Mouse (Mus musculus): ENCODE data around the gene Qser1. TPM values are rescaled to one million over a fixed set of nuclear protein-coding genes. Genes with fewer than 3 reads are reported as not detected.
"Not testable (repeated sequence)": the region's sequence is repeated elsewhere in the genome, so short reads cannot be mapped to it uniquely, and the experiment has no call there.

Gene Qser1
- 10 to 100 TPM; 62.5 to 83.1 (median 69.3) TPM for total RNA-seq (2022)

DNA sequence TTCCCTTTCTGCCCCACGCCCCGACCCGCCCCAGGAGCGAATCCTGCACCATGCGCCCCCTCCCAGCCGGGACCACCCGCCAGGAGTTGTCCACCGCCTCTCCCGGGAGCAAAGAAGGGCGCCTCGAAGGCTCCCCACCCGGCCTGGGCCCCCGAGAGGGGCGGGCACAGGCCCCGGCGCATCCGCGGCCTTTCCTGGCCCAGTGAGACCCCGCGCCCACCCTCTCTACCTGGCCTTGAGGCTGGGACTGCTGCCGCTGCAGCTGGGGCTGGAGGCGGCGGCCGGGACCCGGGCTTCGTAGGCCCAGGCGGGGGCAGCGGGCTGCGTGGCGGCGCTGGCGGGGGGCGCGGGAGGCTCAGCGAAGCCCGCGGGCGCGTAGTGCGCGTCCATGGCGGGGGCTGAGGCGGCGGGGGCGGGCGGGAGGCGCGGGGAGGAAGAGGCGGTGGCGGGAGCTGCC, at the start of gene Qser1:
Gene Qser1, minus strand, starts transcription at position 390 of the 457 bp plus-strand sequence.
- no peak for DNase-seq (ENCODE audit: low spot score in 2 of 2)

DNA sequence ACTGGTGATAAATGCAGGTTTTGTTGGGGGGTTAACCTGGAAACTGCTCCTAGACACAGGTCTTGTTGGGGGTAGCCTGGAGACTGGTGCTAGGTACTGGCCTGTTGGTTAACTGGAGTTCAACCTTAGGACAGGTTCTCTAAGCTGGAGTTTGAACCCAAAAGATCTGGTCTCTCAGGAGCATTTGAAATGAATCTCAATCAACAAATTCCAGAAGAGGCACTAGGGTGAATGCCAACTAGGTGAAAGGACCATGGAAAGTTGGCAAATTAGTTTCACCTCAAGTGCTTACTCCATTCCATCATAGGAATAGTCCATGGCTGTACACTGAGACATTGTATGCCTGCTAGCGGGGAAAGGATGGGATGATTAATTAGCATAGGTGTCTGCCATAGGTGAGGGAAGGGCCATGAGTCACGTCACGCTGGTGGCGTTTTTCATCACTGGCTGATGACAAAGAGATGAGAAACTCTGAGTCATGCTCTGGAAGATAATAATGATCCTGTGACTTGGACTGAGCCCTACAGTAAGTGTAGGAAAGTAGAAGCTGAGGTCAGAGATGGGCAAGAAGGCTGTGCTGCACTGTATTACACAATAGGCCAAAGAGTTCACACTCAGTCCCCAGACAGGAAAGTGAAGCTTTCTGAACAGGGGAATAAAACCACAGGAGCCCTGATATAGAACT, 47.8 kb upstream of the Qser1 start:
- DNase-seq (ENCODE audit: low spot score in 2 of 2), result no peak

DNA sequence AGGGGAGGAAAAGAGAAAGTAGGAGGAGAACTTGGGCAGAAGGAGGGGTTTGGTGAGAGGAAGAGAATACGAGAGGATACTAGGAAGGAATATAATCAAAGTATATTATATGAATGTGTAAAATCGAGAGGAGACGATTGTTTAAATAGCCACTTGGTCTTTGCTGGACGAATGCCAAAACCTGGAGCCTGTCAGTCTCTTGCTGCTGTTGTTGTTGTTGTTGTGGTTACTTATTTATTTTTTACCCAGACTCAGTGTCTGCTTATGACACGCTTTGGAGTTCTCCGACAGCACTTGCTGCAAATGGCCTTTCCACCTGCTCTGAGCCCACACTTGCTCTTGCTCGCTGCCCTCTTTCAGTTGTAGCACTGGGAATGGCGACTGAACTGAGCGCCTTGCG, 43.9 kb upstream of the Qser1 start:
- no peak for DNase-seq (ENCODE audit: low spot score in 2 of 2)

DNA sequence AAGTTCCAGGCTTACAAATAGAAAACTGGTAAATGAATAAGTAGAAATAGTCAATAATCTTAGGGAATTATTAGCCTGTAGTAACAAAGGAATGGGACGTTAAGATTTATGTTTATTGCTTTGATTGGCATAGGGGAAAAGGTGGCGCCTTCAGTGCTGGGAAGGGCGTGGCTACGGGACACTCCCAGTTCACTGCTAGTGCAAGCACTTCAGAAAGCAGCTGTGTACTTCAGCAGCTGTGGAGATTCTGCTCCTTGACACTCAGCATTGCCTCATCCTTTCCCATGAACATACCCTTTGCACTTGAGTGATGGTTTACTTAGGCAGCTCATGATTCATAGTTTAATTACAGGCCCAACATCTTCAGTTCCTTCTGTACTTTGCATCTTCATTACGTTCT, 42.5 kb upstream of the Qser1 start:
- DNase-seq (ENCODE audit: low spot score in 2 of 2), result no peak

DNA sequence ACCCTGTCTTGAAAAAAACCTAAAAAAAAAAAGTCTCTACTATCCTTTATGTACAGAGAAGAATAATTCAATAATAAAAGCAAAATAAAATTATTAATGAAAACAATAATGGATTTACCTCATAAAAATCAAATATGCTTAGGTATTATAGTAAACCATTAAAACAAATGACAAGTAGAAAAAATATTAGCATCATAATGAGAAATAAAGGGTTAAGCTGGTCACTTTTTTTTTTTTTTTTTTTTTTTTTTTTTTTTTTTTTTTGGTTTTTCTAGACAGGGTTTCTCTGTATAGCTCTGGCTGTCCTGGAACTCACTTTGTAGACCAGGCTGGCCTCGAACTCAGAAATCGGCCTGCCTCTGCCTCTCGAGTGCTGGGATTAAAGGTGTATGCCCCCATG, 41.5 kb upstream of the Qser1 start:
- DNase-seq (ENCODE audit: low spot score in 2 of 2), result not testable (repeated sequence)

DNA sequence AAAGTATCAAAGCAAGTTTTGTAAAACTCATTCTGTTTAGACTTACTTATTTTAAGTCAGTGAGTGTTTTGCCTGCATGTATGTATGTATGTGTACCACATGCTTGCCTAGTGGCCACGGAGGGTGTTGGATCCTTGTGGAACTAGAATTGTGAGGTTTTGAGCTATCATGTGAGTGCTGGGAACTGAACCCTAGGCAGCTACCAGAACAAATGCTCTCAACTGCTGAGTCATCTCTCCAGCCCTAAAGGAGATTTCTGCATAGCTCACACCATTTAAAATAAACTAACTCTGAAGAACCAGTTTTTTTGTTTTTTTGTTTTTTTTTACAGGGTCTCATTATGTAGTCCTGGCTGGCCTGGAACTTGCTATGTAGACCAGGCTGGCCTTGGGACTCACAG, 39.7 kb upstream of the Qser1 start:
- no peak for DNase-seq (ENCODE audit: low spot score in 2 of 2)

DNA sequence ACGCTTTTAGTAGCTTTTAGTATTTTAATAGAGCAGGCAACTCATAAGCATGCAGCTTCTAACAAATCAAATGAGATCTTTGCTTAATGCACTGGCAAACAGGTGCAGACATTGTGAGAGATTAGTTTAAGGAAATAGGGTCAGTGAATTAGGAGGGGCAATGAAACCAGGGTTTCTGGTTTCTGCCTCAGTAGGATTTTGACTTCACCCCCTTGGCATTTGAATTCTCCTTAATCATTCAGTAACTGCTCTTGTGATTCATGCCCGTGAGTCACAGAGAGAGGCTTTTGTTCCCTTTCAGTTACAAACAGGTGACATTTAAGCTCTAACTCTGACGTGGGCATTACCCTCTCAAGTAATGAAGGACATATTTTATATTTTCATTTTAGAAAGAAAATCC, 39.2 kb upstream of the Qser1 start:
- no peak for DNase-seq (ENCODE audit: low spot score in 2 of 2)

DNA sequence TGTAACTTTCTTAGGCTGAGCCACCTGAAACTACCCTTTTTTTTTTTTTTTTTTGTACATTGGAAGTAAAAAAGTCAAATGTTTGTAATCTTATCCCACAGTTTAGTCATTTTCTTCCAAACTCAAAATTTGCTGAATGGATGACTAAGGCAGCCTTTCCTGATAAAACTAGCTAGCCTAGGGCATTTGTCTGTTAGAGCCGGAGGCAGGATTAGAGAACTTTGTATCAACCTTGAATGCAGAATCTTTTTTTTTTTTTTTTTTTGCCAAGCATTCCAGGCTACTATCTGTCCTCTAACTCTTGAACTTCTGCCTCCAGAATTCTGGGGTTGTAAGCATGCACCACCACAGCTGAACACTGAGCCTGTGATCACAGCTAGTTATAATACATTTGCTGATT, 38.3 kb upstream of the Qser1 start:
- no peak for DNase-seq (ENCODE audit: low spot score in 2 of 2)

DNA sequence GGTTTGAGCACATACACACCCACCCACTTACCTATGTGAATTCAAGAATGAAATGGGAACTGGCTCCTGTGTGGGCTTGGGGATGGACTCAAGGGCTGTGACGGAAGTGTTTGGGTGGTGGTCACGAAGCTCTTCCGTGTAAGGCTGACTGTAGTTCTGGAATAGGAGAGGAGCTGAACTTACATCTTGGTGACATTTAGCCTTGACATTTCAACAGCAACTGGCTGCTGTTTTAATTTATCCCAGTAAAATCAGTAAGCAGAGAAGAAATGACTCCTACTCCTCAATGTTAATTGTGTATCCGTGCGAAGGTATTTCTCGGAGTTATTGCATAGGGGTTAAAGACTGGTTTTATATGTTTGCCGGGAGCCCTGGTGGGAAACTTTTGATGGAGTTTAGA, 36.0 kb upstream of the Qser1 start:
- DNase-seq (ENCODE audit: low spot score in 2 of 2), result no peak

DNA sequence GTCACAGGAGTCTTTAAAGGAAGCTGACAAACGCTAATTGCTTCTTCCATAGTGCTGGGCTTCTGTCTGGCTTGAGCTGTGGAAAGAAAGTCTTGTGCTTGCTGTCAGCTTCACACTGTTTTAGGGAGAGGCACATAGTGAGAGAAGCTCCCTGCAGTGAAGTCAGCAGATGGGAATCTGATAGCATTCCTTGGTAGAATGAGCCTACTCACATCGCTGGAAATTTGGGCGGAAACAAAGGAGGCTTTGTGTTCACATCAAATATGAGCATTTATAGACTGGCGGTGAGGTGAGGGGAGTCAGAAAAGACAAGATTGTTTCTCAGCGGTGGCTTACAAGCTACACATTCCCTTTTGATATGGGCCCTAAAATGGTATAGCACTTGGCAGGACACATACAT, 35.1 kb upstream of the Qser1 start:
- no peak for DNase-seq (ENCODE audit: low spot score in 2 of 2)

DNA sequence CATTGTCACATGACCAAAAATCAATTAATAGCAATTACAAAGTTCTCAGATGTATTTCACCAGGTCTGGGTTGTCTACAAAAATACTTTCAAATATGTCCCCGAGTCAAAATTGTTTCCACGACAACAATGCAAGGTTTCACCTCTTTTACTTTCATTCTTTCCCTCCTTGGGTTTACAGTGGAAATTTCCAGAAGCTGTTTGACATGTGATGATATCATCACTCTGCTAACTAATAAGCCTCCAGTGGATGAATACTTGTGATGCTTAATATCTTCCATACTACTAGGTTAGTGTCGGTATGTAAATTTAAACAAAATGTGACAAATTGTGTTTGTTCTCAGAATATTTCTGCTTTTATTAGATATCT, 33.4 kb upstream of the Qser1 start:
- DNase-seq (ENCODE audit: low spot score in 2 of 2), result no peak

DNA sequence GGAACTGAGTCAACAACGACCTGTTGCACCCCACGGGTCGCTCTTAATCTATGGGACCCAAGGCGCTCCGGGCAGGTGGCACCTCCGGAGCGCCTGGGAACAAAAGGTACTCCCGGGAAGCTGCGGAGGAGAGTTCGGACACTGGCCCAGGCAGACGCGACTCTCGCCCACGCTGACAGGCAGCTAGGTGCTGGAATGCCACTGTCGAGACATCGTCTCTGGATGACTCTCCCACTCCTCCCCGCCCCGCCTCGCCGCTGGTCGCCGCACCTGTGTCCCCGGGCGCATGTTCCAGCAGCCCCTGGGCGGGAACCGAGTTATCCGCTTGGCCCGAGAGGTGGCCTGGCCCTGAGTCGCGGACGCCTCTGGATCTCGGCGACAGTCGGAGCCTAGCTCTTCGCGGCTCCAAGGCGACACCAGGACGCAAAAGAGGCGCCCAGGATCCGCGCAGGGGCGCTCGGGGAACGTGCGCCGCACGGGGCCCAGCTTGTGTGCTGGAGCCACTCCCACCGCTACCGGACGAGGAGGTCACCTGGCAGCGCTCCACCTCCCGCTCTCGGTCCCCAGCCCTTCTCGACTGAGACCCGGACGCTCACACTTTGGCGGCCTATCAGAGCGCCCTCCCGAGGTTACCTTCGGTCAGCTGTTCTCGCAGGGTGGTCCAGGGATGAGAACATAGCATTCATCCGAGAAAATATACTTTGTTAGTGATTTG, 32.9 kb upstream of the Qser1 start, which contains the start of gene Prrg4:
Gene Prrg4, minus strand, starts transcription at position 601 of the 715 bp plus-strand sequence.
- DNase-seq (ENCODE audit: low spot score in 2 of 2), result peak in 1 of 2 experiments; percentile 21

DNA sequence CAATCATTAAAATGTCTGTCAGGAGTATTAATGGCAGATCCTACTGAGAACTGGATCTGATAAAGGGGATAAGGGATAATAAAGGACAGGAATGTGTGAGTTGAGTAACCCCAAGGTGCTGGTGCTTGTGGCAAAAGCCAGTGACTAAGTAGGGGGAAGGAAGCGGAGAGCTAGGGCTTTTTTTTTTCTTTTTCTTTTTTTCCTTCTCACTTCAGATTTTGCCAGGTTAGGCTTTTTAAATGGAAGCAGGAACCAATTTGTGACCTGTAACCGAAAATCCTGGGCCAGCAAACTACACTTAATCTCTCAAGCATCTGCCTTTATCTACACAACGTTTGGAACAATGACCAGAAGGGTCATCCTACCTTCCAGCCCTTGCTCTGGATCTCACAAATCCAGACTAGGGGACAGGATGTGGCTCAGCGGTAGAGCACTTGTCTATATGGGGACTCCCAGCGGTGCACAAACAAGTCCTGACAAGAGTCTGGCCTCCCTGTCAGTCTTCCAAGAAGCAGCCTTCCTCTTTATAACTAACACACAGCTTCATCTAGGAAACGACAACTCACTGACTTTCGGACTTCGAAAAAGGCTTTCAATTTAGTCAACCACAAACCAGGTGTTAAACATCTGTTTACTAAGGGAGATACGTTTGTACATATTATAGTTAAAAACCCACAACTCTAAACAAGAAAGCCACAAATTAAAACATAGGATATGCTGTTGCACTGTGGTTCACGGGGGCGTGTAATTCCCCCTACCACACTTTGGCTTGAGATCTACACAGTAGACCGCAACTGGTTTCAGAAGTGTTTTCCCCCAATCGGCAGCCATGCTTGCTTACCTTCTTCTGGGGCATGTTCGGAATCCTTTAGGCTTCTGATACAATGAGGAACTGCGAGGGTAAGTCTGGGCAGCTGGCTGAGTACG, 31.9 kb upstream of the Qser1 start:
- DNase-seq (ENCODE audit: low spot score in 2 of 2), result no peak

DNA sequence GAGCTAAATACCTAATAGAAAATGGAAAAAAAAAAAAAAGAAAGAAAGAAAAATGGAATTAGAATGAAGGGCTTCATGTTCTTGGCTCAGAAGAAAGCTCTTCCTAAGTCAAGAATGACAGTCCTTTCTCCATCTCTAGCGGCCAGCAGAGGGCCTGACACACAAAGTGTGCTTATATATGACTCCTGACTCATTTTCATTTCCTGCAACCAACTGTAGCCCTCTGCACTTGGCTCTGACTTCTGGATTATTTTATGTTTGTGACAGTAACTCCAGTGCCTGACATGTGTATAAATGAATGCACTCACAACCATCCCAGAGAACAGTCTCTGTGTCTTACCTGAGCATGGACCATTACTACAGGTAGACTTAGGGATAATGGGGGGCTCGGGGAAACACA, 31.1 kb upstream of the Qser1 start:
- no peak for DNase-seq (ENCODE audit: low spot score in 2 of 2)

DNA sequence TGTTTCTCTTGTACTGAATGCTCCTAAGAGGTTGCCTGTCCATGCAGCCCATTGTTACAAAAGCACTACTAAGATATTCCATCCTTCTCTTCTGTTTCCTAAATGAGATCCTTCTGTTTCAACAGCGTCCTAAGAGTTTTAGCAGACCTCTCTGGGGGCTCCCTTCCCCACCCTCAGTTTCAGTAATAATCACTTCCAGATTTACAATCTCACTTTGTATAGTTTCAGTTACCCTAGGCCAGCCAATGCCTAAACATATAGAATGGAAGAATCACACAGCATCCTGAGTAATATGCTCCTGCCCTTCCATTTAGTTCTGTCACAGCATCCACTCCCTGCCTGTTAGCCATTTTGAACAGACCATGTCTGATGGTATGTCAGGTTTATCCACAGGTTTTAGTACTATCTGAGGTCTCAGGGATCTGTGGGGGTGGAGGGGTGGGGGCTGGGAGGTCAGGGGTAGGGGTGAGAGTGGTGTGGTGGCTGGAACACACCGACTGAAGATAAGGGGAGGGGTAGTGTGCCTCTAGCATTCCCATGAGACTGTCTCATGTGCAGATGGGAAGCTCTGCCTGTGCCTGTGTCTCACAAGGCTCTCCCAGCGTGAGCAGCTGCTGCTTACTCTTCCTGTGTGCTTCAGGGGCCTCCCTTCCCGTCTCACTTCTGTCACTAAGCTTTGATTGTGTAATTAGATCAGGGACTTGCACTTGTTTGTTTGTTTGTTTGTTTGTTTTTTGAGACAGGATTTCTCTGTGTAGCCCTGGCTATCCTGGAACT, 30.3 kb upstream of the Qser1 start:
- no peak for DNase-seq (ENCODE audit: low spot score in 2 of 2)

DNA sequence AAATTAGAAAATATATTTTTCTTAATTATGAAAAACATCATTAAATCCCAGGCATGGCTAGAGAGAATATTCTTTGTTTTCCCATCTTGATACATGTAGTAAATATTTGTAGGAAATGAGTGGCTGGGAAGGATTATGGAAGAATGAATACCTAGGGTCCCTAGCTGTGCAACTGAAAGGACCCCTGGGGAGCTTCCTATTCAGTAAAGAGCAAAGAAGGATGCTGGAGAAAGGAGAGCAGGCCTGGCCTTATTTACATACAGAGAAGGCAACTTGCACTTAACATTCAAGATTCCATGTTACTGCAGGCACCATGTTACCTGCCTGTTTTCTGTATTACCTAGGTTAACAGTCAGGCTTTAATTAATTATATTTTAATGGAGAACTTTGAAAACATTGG, 26.0 kb upstream of the Qser1 start:
- DNase-seq (ENCODE audit: low spot score in 2 of 2), result no peak

DNA sequence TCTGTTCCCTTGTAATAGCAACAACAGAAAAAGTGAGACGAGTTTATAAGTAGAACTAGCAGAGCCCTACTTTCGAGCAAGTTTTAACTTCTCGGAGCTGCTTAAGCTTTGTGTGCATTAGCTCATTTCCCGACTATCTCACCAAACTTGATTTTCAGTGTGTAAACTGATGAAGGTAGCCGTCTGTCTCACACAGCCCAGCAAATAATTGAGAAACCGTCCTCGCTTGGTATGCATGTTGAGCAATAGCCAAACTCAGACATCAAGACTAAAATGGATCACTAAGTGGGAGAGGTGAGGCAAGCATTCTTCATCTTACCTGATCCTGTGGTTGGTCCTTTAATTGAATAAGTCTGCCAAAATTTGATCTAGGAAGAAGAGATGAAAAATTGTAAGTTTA, 25.2 kb upstream of the Qser1 start:
- DNase-seq (ENCODE audit: low spot score in 2 of 2), result no peak

DNA sequence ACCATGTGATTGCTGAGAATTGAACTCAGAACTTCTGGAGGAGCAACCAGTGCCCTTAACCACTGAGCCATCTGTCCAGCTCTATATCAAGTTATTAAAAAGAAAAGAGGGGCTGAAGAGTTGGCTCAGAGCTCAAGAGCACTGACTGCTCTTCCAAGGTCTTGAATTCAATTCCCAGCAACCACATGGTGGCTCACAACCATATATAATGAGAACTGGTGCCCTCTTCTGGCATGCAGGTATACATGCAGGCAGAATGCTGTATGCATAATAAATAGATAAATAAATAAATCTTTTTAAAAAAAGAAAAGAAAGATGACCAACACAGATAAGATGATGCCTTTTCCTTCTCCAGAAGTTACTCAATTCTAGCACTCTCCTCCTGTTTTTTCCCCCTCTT, 24.4 kb upstream of the Qser1 start:
- no peak for DNase-seq (ENCODE audit: low spot score in 2 of 2)

DNA sequence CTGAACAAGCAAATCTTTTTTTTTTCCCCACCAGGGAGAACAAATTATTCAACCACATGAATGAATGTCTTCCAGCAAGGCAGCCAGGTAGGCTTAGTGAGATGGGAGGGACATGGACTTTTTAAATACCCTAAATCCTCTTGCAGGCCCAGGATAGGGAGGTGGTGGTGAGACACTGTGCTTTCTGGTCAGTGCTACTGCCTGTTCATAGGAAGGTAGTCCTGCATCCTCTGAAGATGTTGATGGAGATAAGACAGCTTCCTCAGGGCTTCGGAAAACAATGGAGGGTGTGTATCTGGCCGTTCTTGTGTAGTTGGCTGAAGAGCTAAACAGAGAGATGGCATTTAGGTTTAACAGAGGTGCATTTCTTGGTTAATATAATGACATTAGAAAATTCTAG, 15.9 kb upstream of the Qser1 start:
- no peak for DNase-seq (ENCODE audit: low spot score in 2 of 2)

DNA sequence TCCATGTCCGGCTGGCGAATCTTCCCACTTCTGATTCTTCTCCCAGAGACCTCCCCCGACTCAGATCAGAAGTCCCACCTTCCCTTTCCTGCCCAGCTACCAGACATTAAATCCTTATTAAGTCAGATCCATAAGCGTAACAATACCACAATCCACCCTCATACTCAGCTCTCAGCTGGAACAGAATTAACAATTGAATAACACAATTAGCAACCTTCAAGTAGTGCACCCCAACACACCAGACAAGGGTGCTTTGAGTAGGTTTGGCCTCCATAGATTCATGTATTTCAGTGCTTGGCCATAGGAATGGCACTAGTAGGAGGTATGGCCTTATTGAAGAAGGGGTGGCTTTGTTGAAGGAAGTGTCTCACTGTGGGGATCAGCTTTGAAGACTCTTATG, 9.6 kb upstream of the Qser1 start:
- no peak for DNase-seq (ENCODE audit: low spot score in 2 of 2)

DNA sequence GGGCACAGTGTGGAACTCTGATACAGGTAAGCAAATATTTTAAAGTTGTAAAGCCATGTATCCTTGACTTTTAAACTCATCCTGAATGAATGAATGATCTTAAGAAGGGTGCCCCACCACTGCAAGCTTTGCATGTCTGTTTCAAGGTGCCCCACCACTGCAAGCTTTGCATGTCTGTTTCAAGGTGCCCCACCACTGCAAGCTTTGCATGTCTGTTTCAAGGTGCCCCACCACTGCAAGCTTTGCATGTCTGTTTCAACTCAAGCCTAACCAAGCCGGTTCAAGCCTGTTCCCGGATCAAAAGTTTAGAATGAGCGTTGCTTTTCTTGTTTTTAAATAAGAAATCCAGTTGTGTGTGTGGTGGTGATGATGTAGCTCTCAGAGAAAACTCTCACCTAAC, 2.2 kb upstream of the Qser1 start:
- DNase-seq (ENCODE audit: low spot score in 2 of 2), result not testable (repeated sequence)

Measured in gastrocnemius, adult 8-10 months (tissue).